11 mouse cellular contexts compared by ENCODE assay signal in the genomic region with DNA sequence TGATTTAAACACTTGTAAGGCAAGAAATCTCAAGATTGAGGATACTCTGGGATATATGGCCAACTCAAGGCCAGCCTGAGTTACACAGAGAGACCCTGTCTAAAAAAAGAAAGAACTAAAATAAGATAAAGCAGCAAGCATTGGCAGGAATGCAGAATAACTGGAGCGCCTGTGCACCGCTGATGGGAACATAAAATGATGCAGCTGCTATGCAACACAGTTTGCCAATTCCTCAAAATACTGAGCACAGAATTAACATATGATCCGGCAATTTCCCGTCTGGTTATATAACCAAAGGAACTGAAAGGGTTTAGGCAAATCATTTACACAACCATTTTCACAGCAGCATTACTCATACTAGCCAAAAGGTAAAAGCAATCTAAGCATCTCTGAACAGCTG. TPM values are rescaled to one million over a fixed set of nuclear protein-coding genes. Genes with fewer than 3 reads are reported as not detected.
DNase-seq lines count a peak whose midpoint lies in the region; TF ChIP-seq lines count a peak whose summit lies in the region.
"Had no signal": no experiment of that assay in that cellular context is flagged by ENCODE, and none has a peak within 500 bp of the region (broad histone marks: within the 10 kb centered on the region; RNA-seq: fewer than 3 reads in every experiment).

No protein-coding gene starts in this region.

- TF ChIP-seq POLR2A in lung, adult 2 months (IDR thresholded peaks at IDR 0.05; ENCODE audit: borderline replicate concordance, extremely low read depth, low read depth, low read length) = no peak

- H3K4me1 ChIP-seq in lung, adult 2 months (ENCODE audit: control insufficient read depth, insufficient read depth, low read length) = no peaks in the 10 kb centered on the region; the same call in 1 of the 2 replicates

- peak; percentile 67 to 84 for DNase-seq in frontal cortex, adult 2 months (ENCODE audit: extremely low spot score in 1 of 2, low spot score in 1 of 2)
- DNase-seq in frontal cortex, postnatal 25 days (ENCODE audit: low spot score in 2 of 2) = no peak
- DNase-seq in lung, postnatal 25 days (ENCODE audit: low spot score) = peak; percentile 23
- DNase-seq in lung, adult 2 months = no peak
- peak; percentile 41 for DNase-seq in heart, postnatal 4 days
- DNase-seq in right cerebral cortex, postnatal 4 days = peak; percentile 14
- no peak for DNase-seq in urinary bladder, postnatal 25 days (ENCODE audit: low spot score)
- DNase-seq in ovary, postnatal 10 days (ENCODE audit: low spot score) = no peak

- H3K4me3 ChIP-seq in lung, adult 2 months (replicated peaks; ENCODE audit: extremely low read depth, low read depth, low read length) = no peak overlapping the region
- H3K4me3 ChIP-seq: hindbrain, embryonic 10.5 days; limb, embryonic 15.5 days; myocyte had no signal

- no peak for TF ChIP-seq CTCF in lung, adult 2 months (IDR thresholded peaks at IDR 0.05; ENCODE audit: insufficient read depth, low read length)

- 78% methylated on average over 4 of the region's 4 CpGs for WGBS in lung, adult 2 months

RNA-seq across cellular contexts. Expression of a gene that starts 30.0 kb away (rescaled TPM):
- 115 and 139 TPM in 2 replicates for polyA plus RNA-seq in frontal cortex, adult 2 months (2012; rRNA removed)
- 17.7 and 23.0 TPM in 2 replicates for polyA plus RNA-seq in lung, adult 2 months (2012; rRNA removed)
- total RNA-seq in heart, postnatal 4 days (2021) = 100 to 1,000 TPM in 1 of 2 experiments, 10 to 100 TPM in 1; 99.0 to 109 TPM

Comparison
In these comparisons a context has a peak if more than half of its experiments do, and no peak if none do; other contexts are left out.
1. DNase-seq: peak in frontal cortex, adult 2 months (2 of 2), lung, postnatal 25 days (single experiment), heart, postnatal 4 days (single experiment) and right cerebral cortex, postnatal 4 days (single experiment); none in frontal cortex, postnatal 25 days (0 of 2), lung, adult 2 months (single experiment), urinary bladder, postnatal 25 days (single experiment) and ovary, postnatal 10 days (single experiment).